Mouse (Mus musculus) activated CD4-positive, CD25-positive, alpha-beta regulatory T cell, adult 4 months (primary cell): ENCODE measurements around the gene Tbx1. TPM values are rescaled to one million over a fixed set of nuclear protein-coding genes. Genes with fewer than 3 reads are reported as not detected.

Experiments
- ATAC-seq: one replicate; pipeline ENCODE4 v1.8.0; 2017
- polyA plus RNA-seq, 2 experiments: library from polyadenylated mRNA; unstranded; fragments of 100-300 nt; shearing (Covaris generic); gene quantifications; one replicate each; pipeline ENCODE4 v1.2.1; 2017

Tbx1 gene
- not detected for polyA plus RNA-seq

- ATAC-seq = peak; percentile 78
Observed at GRCm38 (mm10) chr16:18589804-18590790, at the start of gene Tbx1. Gene Tbx1 (minus strand): TSS chr16:18590671.

- no peak for ATAC-seq
Observed at GRCm38 (mm10) chr16:18639382-18639929, 49.0 kb upstream of the Tbx1 start.

GRCm38 (mm10) chr16:18638396-18638795, 47.9 kb upstream of the Tbx1 start:
- ATAC-seq = no peak

- ATAC-seq = no peak
Observed at GRCm38 (mm10) chr16:18636804-18637203, 46.3 kb upstream of the Tbx1 start.

GRCm38 (mm10) chr16:18636401-18636800, 45.9 kb upstream of the Tbx1 start:
- no peak for ATAC-seq

GRCm38 (mm10) chr16:18633333-18633732, 42.9 kb upstream of the Tbx1 start:
- ATAC-seq = no peak

GRCm38 (mm10) chr16:18632816-18633215, 42.3 kb upstream of the Tbx1 start:
- no peak for ATAC-seq

- no peak for ATAC-seq
Observed at GRCm38 (mm10) chr16:18632059-18632458, 41.6 kb upstream of the Tbx1 start.

GRCm38 (mm10) chr16:18631141-18631540, 40.7 kb upstream of the Tbx1 start:
- no peak for ATAC-seq

- no peak for ATAC-seq
Observed at GRCm38 (mm10) chr16:18630291-18630690, 39.8 kb upstream of the Tbx1 start.

- ATAC-seq = no peak
Observed at GRCm38 (mm10) chr16:18629390-18630231, 39.1 kb upstream of the Tbx1 start, which contains the start of gene Sept5. Gene Sept5 (minus strand): TSS chr16:18629954.

- ATAC-seq = no peak
Observed at GRCm38 (mm10) chr16:18628948-18629340, 38.5 kb upstream of the Tbx1 start.

- no peak for ATAC-seq
Observed at GRCm38 (mm10) chr16:18628206-18628947, 37.9 kb upstream of the Tbx1 start.

GRCm38 (mm10) chr16:18627163-18627562, 36.7 kb upstream of the Tbx1 start:
- ATAC-seq = no peak

- ATAC-seq = peak; percentile 72
Observed at GRCm38 (mm10) chr16:18626376-18626878, 36.0 kb upstream of the Tbx1 start, which contains the start of gene Gm49601. Gene Gm49601 (minus strand): TSS chr16:18626427.

GRCm38 (mm10) chr16:18625791-18626311, 35.4 kb upstream of the Tbx1 start:
- ATAC-seq = no peak

GRCm38 (mm10) chr16:18625097-18625496, 34.6 kb upstream of the Tbx1 start:
- ATAC-seq = no peak

- no peak for ATAC-seq
Observed at GRCm38 (mm10) chr16:18624641-18625040, 34.2 kb upstream of the Tbx1 start.

- no peak for ATAC-seq
Observed at GRCm38 (mm10) chr16:18623751-18624540, 33.5 kb upstream of the Tbx1 start.

GRCm38 (mm10) chr16:18622916-18623750, 32.7 kb upstream of the Tbx1 start:
- ATAC-seq = no peak
